Mouse (Mus musculus): ENCODE measurements at regions not wholly inside any gene's neighbourhood (a gene's known extent, or its start where the extent isn't known, plus 50 kb on each side); places are given as distances from the start of the nearest gene placed in this dataset.

- Histone ChIP-seq H3K4me3 (ENCODE audit: low read depth, low read length) (no peak overlapping the region), H3K27me3 (replicated peaks; ENCODE audit: control insufficient read depth, insufficient read depth, low read length) (0 out of 2 replicates have a peak, but pooled peaks cover 2% of the 10 kb centered on the region), H3K4me2 (no peak overlapping the region), H3K9ac (ENCODE audit: low read depth, low read length) (no peak overlapping the region), H3K27ac (ENCODE audit: low read depth, low read length) (no peak overlapping the region), H3K9me3 (ENCODE audit: control insufficient read depth, low read length) (no peaks in the 10 kb centered on the region), H3K36me3 (ENCODE audit: control insufficient read depth, insufficient read depth, low read length) (no peaks in the 10 kb centered on the region), H3K4me1 (replicated peaks; ENCODE audit: control insufficient read depth, insufficient read depth, low read length) (no peaks in the 10 kb centered on the region)
- WGBS: 48% methylated on average over 9 of the region's 9 CpGs
- no peak for ATAC-seq (replicated peaks; ENCODE audit: low FRiP score)
- DNase-seq (ENCODE audit: low spot score): no peak
Measured at GRCm38 (mm10) chr2:30525295-30525694, 51.3 kb upstream of the Ier5l start.

- no peaks in the 10 kb centered on the region for H3K36me3 ChIP-seq (ENCODE audit: control insufficient read depth, insufficient read depth, low read length)
- no peak overlapping the region for H3K27ac ChIP-seq (ENCODE audit: low read depth, low read length)
- no peaks in the 10 kb centered on the region for H3K9me3 ChIP-seq (ENCODE audit: control insufficient read depth, low read length)
- H3K4me3 ChIP-seq (ENCODE audit: low read depth, low read length): no peak overlapping the region
- H3K4me1 ChIP-seq (replicated peaks; ENCODE audit: control insufficient read depth, insufficient read depth, low read length): no peaks in the 10 kb centered on the region
- 0 out of 2 replicates have a peak, but pooled peaks cover 2% of the 10 kb centered on the region for H3K27me3 ChIP-seq (replicated peaks; ENCODE audit: control insufficient read depth, insufficient read depth, low read length)
- no peak for ATAC-seq (replicated peaks; ENCODE audit: low FRiP score)
- WGBS: 18% methylated on average over 3 of the region's 3 CpGs
- H3K4me2 ChIP-seq: no peak overlapping the region
- no peak overlapping the region for H3K9ac ChIP-seq (ENCODE audit: low read depth, low read length)
- DNase-seq (ENCODE audit: low spot score): no peak
Measured at GRCm38 (mm10) chr2:30525831-30526230, 51.8 kb upstream of the Ier5l start.

DNA sequence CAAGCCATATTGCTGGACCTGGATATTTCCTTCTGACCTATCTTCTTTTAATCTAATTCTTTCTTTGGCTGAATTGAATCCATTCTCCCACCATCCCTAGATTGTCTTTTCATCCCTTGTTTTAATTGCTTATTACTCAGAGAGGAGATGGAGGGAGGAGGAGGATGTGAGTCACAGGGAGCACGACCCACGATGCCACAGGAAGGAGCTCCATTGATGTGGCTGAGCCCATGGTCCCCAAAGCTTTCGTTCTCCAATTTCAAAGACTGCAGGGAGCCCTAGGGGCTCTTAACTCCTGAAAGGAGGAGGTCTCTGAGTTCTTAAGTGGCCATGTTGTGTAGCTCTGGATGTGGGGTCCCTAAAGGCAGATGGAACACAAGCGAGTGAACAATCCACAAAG is 53.5 kb upstream of the Ier5l start:
- H3K27me3 ChIP-seq (replicated peaks; ENCODE audit: control insufficient read depth, insufficient read depth, low read length): no peaks in the 10 kb centered on the region
- H3K36me3 ChIP-seq (ENCODE audit: control insufficient read depth, insufficient read depth, low read length): no peaks in the 10 kb centered on the region
- no peaks in the 10 kb centered on the region for H3K4me1 ChIP-seq (replicated peaks; ENCODE audit: control insufficient read depth, insufficient read depth, low read length)
- H3K4me2 ChIP-seq: no peak overlapping the region
- ATAC-seq (replicated peaks; ENCODE audit: low FRiP score) (no peak), DNase-seq (ENCODE audit: low spot score) (no peak)
- H3K9ac ChIP-seq (ENCODE audit: low read depth, low read length): no peak overlapping the region
- H3K27ac ChIP-seq (ENCODE audit: low read depth, low read length): no peak overlapping the region
- H3K9me3 ChIP-seq (ENCODE audit: control insufficient read depth, low read length): no peaks in the 10 kb centered on the region
- WGBS: 40% methylated on average over 4 of the region's 4 CpGs
- H3K4me3 ChIP-seq (ENCODE audit: low read depth, low read length): no peak overlapping the region

DNA sequence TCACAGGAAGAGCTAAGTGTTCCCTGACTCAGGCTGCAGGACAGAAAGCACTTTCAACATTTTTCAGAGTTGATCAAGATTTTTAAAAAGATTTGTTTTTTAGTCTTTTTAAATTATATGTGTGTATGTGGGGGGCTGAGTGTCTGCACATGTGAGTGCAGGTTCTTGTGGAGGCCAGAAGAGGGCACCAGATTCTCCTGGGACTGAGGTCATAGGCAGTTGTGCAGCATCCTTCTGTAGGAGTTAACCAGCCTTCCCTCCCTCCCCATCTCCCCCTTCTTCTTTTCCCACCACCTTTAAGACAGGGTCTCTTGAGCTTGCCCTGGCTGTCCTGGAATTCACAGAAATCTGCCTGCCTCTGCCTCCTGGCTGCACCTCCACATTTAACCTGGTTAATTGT is 58.9 kb upstream of the Ier5l start:
- DNase-seq (ENCODE audit: low spot score) (no peak), ATAC-seq (replicated peaks; ENCODE audit: low FRiP score) (no peak)
- Histone ChIP-seq H3K36me3 (ENCODE audit: control insufficient read depth, insufficient read depth, low read length) (no peaks in the 10 kb centered on the region), H3K27ac (ENCODE audit: low read depth, low read length) (no peak overlapping the region), H3K9me3 (ENCODE audit: control insufficient read depth, low read length) (no peaks in the 10 kb centered on the region), H3K4me3 (ENCODE audit: low read depth, low read length) (no peak overlapping the region), H3K9ac (ENCODE audit: low read depth, low read length) (no peak overlapping the region), H3K27me3 (replicated peaks; ENCODE audit: control insufficient read depth, insufficient read depth, low read length) (no peaks in the 10 kb centered on the region), H3K4me1 (replicated peaks; ENCODE audit: control insufficient read depth, insufficient read depth, low read length) (no peaks in the 10 kb centered on the region), H3K4me2 (no peak overlapping the region)

- ATAC-seq (replicated peaks; ENCODE audit: low FRiP score): no peak
- H3K4me2 ChIP-seq: no peak overlapping the region
- H3K4me3 ChIP-seq (ENCODE audit: low read depth, low read length): no peak overlapping the region
- 88% methylated on average over 6 of the region's 6 CpGs for WGBS
- no peaks in the 10 kb centered on the region for H3K27me3 ChIP-seq (replicated peaks; ENCODE audit: control insufficient read depth, insufficient read depth, low read length)
- H3K27ac ChIP-seq (ENCODE audit: low read depth, low read length): no peak overlapping the region
- H3K9ac ChIP-seq (ENCODE audit: low read depth, low read length): no peak overlapping the region
- no peaks in the 10 kb centered on the region for H3K9me3 ChIP-seq (ENCODE audit: control insufficient read depth, low read length)
- H3K4me1 ChIP-seq (replicated peaks; ENCODE audit: control insufficient read depth, insufficient read depth, low read length): no peaks in the 10 kb centered on the region
- DNase-seq (ENCODE audit: low spot score): no peak
- no peaks in the 10 kb centered on the region for H3K36me3 ChIP-seq (ENCODE audit: control insufficient read depth, insufficient read depth, low read length)
Measured at GRCm38 (mm10) chr2:30533367-30533766, 59.3 kb upstream of the Ier5l start.

- WGBS: 60% methylated on average over 10 of the region's 10 CpGs
- Histone ChIP-seq H3K4me3 (ENCODE audit: low read depth, low read length) (no peak overlapping the region), H3K27me3 (replicated peaks; ENCODE audit: control insufficient read depth, insufficient read depth, low read length) (no peaks in the 10 kb centered on the region), H3K9ac (ENCODE audit: low read depth, low read length) (no peak overlapping the region), H3K36me3 (ENCODE audit: control insufficient read depth, insufficient read depth, low read length) (no peaks in the 10 kb centered on the region), H3K27ac (ENCODE audit: low read depth, low read length) (no peak overlapping the region), H3K9me3 (ENCODE audit: control insufficient read depth, low read length) (no peaks in the 10 kb centered on the region), H3K4me2 (no peak overlapping the region), H3K4me1 (replicated peaks; ENCODE audit: control insufficient read depth, insufficient read depth, low read length) (no peaks in the 10 kb centered on the region)
- DNase-seq (ENCODE audit: low spot score): no peak
- no peak for ATAC-seq (replicated peaks; ENCODE audit: low FRiP score)
Measured at GRCm38 (mm10) chr2:30534485-30534884, 60.4 kb upstream of the Cstad start.

DNA sequence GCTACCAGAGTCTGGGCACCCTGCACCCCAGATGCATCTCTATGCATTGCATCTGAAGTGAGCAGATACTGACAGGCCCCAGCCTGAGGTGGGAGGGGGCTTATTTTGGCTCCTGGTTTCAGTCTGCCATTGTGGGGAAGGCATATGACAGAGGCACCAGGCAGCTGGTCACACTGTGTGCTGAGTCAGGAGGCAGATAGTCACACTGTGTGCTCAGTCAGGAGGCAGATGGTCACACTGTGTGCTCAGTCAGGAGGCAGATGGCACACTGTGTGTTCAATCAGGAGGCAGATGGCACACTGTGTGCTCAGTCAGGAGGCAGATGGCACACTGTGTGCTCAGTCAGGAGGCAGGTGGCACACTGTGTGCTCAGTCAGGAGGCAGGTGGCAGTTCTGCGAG is 55.5 kb upstream of the Cstad start:
- H3K9me3 ChIP-seq (ENCODE audit: control insufficient read depth, low read length): no peaks in the 10 kb centered on the region
- no peak overlapping the region for H3K4me2 ChIP-seq
- no peak overlapping the region for H3K27ac ChIP-seq (ENCODE audit: low read depth, low read length)
- 70% methylated on average over 1 of the region's 1 CpGs for WGBS
- H3K4me1 ChIP-seq (replicated peaks; ENCODE audit: control insufficient read depth, insufficient read depth, low read length): no peaks in the 10 kb centered on the region
- DNase-seq (ENCODE audit: low spot score): no peak
- H3K4me3 ChIP-seq (ENCODE audit: low read depth, low read length): no peak overlapping the region
- no peak overlapping the region for H3K9ac ChIP-seq (ENCODE audit: low read depth, low read length)
- no peaks in the 10 kb centered on the region for H3K27me3 ChIP-seq (replicated peaks; ENCODE audit: control insufficient read depth, insufficient read depth, low read length)
- ATAC-seq (replicated peaks; ENCODE audit: low FRiP score): no peak
- no peaks in the 10 kb centered on the region for H3K36me3 ChIP-seq (ENCODE audit: control insufficient read depth, insufficient read depth, low read length)

GRCm38 (mm10) chr2:30541541-30541940 is 53.3 kb upstream of the Cstad start:
- Histone ChIP-seq H3K9ac (ENCODE audit: low read depth, low read length) (no peak overlapping the region), H3K4me1 (replicated peaks; ENCODE audit: control insufficient read depth, insufficient read depth, low read length) (peaks cover 15% of the 10 kb centered on the region; the same call in 1 of the 2 replicates), H3K36me3 (ENCODE audit: control insufficient read depth, insufficient read depth, low read length) (no peaks in the 10 kb centered on the region), H3K4me3 (ENCODE audit: low read depth, low read length) (no peak overlapping the region), H3K27me3 (replicated peaks; ENCODE audit: control insufficient read depth, insufficient read depth, low read length) (no peaks in the 10 kb centered on the region), H3K9me3 (ENCODE audit: control insufficient read depth, low read length) (no peaks in the 10 kb centered on the region), H3K4me2 (no peak overlapping the region), H3K27ac (ENCODE audit: low read depth, low read length) (no peak overlapping the region)
- DNase-seq (ENCODE audit: low spot score) (no peak), ATAC-seq (replicated peaks; ENCODE audit: low FRiP score) (no peak)
- WGBS: 52% methylated on average over 4 of the region's 4 CpGs

- H3K27ac ChIP-seq (ENCODE audit: low read depth, low read length): no peak overlapping the region
- peak; percentile 86 for ATAC-seq (replicated peaks; ENCODE audit: low FRiP score)
- H3K4me3 ChIP-seq (ENCODE audit: low read depth, low read length): peak overlapping the region; percentile 21; the same call in 1 of the 2 replicates
- peak; percentile 93 for DNase-seq (ENCODE audit: low spot score)
- H3K9me3 ChIP-seq (ENCODE audit: control insufficient read depth, low read length): no peaks in the 10 kb centered on the region
- no peak overlapping the region for H3K9ac ChIP-seq (ENCODE audit: low read depth, low read length)
- H3K4me1 ChIP-seq (replicated peaks; ENCODE audit: control insufficient read depth, insufficient read depth, low read length): peaks cover 19% of the 10 kb centered on the region; the same call in 1 of the 2 replicates
- no peaks in the 10 kb centered on the region for H3K36me3 ChIP-seq (ENCODE audit: control insufficient read depth, insufficient read depth, low read length)
- no peaks in the 10 kb centered on the region for H3K27me3 ChIP-seq (replicated peaks; ENCODE audit: control insufficient read depth, insufficient read depth, low read length)
- H3K4me2 ChIP-seq: peak overlapping the region; percentile 69
- WGBS: 4% methylated on average over 35 of the region's 35 CpGs
Measured at GRCm38 (mm10) chr2:30544782-30545435, 49.9 kb upstream of the Cstad start.

Data from liver, embryonic 11.5 days (tissue).